Mouse (Mus musculus) G1E (cell line): ENCODE measurements around the gene BC049715. TPM values are rescaled to one million over a fixed set of nuclear protein-coding genes. Genes with fewer than 3 reads are reported as not detected.
A peak's percentile ranks its signal among the peaks of the same experiment; 100 is the strongest.

Experiments
- ATAC-seq: 2 replicates; pipeline ENCODE4 v1.8.0; 2016; ENCODE audit warnings: mild to moderate bottlenecking; ENCODE audit not compliant: insufficient number of reproducible peaks, poor library complexity, low FRiP score, severe bottlenecking; ENCODE audit errors: extremely low read depth
- DNase-seq: peaks from one replicate; pipeline ENCODE4 v3.0.0; 2012; ENCODE audit warnings: low spot score
- H3K27me3 ChIP-seq: 2 replicates; pipeline ENCODE4 v1.6.1; 2012; ENCODE audit warnings: mild to moderate bottlenecking, low read length, inconsistent platforms; ENCODE audit not compliant: insufficient read depth
- H3K36me3 ChIP-seq: replicated peaks from 2 replicates; pipeline ENCODE3; 2012; ENCODE audit warnings: mild to moderate bottlenecking, inconsistent platforms
- H3K4me1 ChIP-seq: 2 replicates; pipeline ENCODE4 v1.6.1; 2012; ENCODE audit warnings: low read depth, low read length, inconsistent platforms, mixed read lengths; ENCODE audit not compliant: insufficient read depth
- H3K4me3 ChIP-seq: 2 replicates; pipeline ENCODE4 v1.5.1; 2012; ENCODE audit warnings: low read depth, mild to moderate bottlenecking, inconsistent platforms, low read length, moderate library complexity, mixed read lengths
- H3K9me3 ChIP-seq: replicated peaks from 2 replicates; pipeline ENCODE4 v1.6.1; 2012; ENCODE audit warnings: inconsistent platforms
- CTCF ChIP-seq: IDR thresholded peaks from 2 replicates; pipeline ENCODE4 v1.5.1; 2012; ENCODE audit warnings: low read depth, low read length, inconsistent platforms, mixed read lengths
- GATA1 ChIP-seq: IDR thresholded peaks from 2 replicates; pipeline ENCODE4 v1.6.1; 2012; ENCODE audit warnings: borderline replicate concordance, low read length, inconsistent platforms, mixed read lengths
- GATA2 ChIP-seq: IDR thresholded peaks from 2 replicates; pipeline ENCODE4 v1.6.1; 2012; ENCODE audit warnings: low read depth, low read length, inconsistent platforms, borderline replicate concordance
- POLR2AphosphoS5 ChIP-seq: IDR thresholded peaks from 2 replicates; pipeline ENCODE4 v1.6.1; 2012; ENCODE audit warnings: low read depth, low read length, inconsistent platforms; ENCODE audit not compliant: insufficient replicate concordance
- TAL1 ChIP-seq: conservative IDR thresholded peaks from 2 replicates; pipeline ENCODE4 v1.6.1; 2012; ENCODE audit warnings: low read depth, low read length, inconsistent platforms, mixed read lengths
- polyA plus RNA-seq: library from polyadenylated mRNA; stranded (reverse); fragments of >175 nt; gene quantifications from 2 replicates; pipeline ENCODE4 v1.2.3, GENCODE M21; 2012
- total RNA-seq, 2 experiments: library from RNA; stranded (forward) in 1 of 2; stranded (reverse) in 1 of 2; fragments of 200-1000 nt in 1 of 2; fragments of >200 nt in 1 of 2; fragmentation: Nextera tagmentation in 1 of 2; gene quantifications; 2 replicates each; pipeline ENCODE4 v1.2.3; 2014 to 2017

BC049715 gene
- total and polyA plus RNA-seq, 3 experiments = 1.5 to 2.6 (median 2.0) TPM

- Histone ChIP-seq H3K4me3 (no peak overlapping the region), H3K9me3 (no peaks in the 10 kb centered on the region), H3K36me3 (peaks cover 55% of the 10 kb centered on the region), H3K4me1 (peaks cover 56% of the 10 kb centered on the region), H3K27me3 (no peaks in the 10 kb centered on the region)
- no peak for TF ChIP-seq GATA2
- no peak for TF ChIP-seq POLR2AphosphoS5
- TF ChIP-seq CTCF = no peak
- no peak for TF ChIP-seq GATA1
- no peak for TF ChIP-seq TAL1
- ATAC-seq = no peak
- no peak for DNase-seq
Observed at GRCm38 (mm10) chr6:136852348-136852747, 24.9 kb downstream of the BC049715 start.

GRCm38 (mm10) chr6:136852762-136853161, 25.3 kb downstream of the BC049715 start:
- Histone ChIP-seq H3K9me3 (no peaks in the 10 kb centered on the region), H3K27me3 (no peaks in the 10 kb centered on the region), H3K36me3 (peaks cover 51% of the 10 kb centered on the region), H3K4me1 (peaks cover 59% of the 10 kb centered on the region), H3K4me3 (peak overlapping the region; percentile 5; the same call in 1 of the 2 replicates)
- ATAC-seq (no peak), DNase-seq (no peak)
- TF ChIP-seq CTCF = no peak
- TF ChIP-seq GATA2 = no peak
- no peak for TF ChIP-seq GATA1
- TF ChIP-seq POLR2AphosphoS5 = no peak
- TF ChIP-seq TAL1 = no peak

- Histone ChIP-seq H3K36me3 (peaks cover 36% of the 10 kb centered on the region), H3K4me1 (peaks cover 62% of the 10 kb centered on the region), H3K4me3 (peak overlapping the region; percentile 33; the same call in 1 of the 2 replicates), H3K9me3 (no peaks in the 10 kb centered on the region), H3K27me3 (no peaks in the 10 kb centered on the region)
- ATAC-seq (no peak), DNase-seq (no peak)
- TF ChIP-seq POLR2AphosphoS5 (no peak), GATA1 (no peak), CTCF (no peak), GATA2 (no peak), TAL1 (no peak)
Observed at GRCm38 (mm10) chr6:136854361-136854781, 26.9 kb downstream of the BC049715 start.

GRCm38 (mm10) chr6:136855183-136855582, 27.8 kb downstream of the BC049715 start:
- TF ChIP-seq TAL1 = no peak
- Histone ChIP-seq H3K4me3 (peak overlapping the region; percentile 69; the same call in 1 of the 2 replicates), H3K9me3 (no peaks in the 10 kb centered on the region), H3K36me3 (peaks cover 28% of the 10 kb centered on the region), H3K27me3 (no peaks in the 10 kb centered on the region), H3K4me1 (peaks cover 65% of the 10 kb centered on the region)
- no peak for DNase-seq
- no peak for ATAC-seq

GRCm38 (mm10) chr6:136856071-136856636, 28.7 kb downstream of the BC049715 start:
- H3K36me3 ChIP-seq = peaks cover 21% of the 10 kb centered on the region
- no peaks in the 10 kb centered on the region for H3K9me3 ChIP-seq
- TF ChIP-seq CTCF (peak; percentile 38), POLR2AphosphoS5 (no peak)
- H3K4me3 ChIP-seq = peak overlapping the region; percentile 69
- DNase-seq (peak; percentile 24), ATAC-seq (peak; percentile 24)
- H3K4me1 ChIP-seq = peaks cover 71% of the 10 kb centered on the region
- no peaks in the 10 kb centered on the region for H3K27me3 ChIP-seq

GRCm38 (mm10) chr6:136857186-136857872, 29.9 kb downstream of the BC049715 start, which contains the start of gene Art4:
TSS of gene Art4 (minus strand) at chr6:136857733.
- TF ChIP-seq TAL1 = peak; percentile 99
- no peak for TF ChIP-seq CTCF
- TF ChIP-seq POLR2AphosphoS5 = no peak
- peak; percentile 92 for TF ChIP-seq GATA2
- TF ChIP-seq GATA1 = no peak
- peak within 1 kb of the TSS; percentile 72 for H3K4me3 ChIP-seq
- peak; percentile 63 for DNase-seq

GRCm38 (mm10) chr6:136857873-136858260, 30.4 kb downstream of the BC049715 start:
- H3K9me3 ChIP-seq = no peaks in the 10 kb centered on the region
- no peaks in the 10 kb centered on the region for H3K27me3 ChIP-seq
- TF ChIP-seq GATA1 (no peak), POLR2AphosphoS5 (no peak), CTCF (no peak), GATA2 (no peak), TAL1 (no peak)
- peaks cover 11% of the 10 kb centered on the region for H3K36me3 ChIP-seq
- DNase-seq (no peak), ATAC-seq (no peak; the same call in 1 of the 2 replicates)
- peaks cover 65% of the 10 kb centered on the region for H3K4me1 ChIP-seq
- peak overlapping the region; percentile 72 for H3K4me3 ChIP-seq

More at GRCm38 (mm10) chr6:136857186-136857872, 29.9 kb downstream of the BC049715 start, which contains the start of gene Art4:
- no peaks in the 10 kb centered on the region for H3K27me3 ChIP-seq
- H3K36me3 ChIP-seq = peaks cover 16% of the 10 kb centered on the region
- ATAC-seq = peak; percentile 87
- H3K9me3 ChIP-seq = no peaks in the 10 kb centered on the region
- H3K4me1 ChIP-seq = peaks cover 71% of the 10 kb centered on the region
